Mouse (Mus musculus) heart, adult 18-20 months (tissue): Measurements from ENCODE around the gene Tmbim1. TPM values are rescaled to one million over a fixed set of nuclear protein-coding genes. Genes with fewer than 3 reads are reported as not detected.
"Not testable (repeated sequence)": the region's sequence is repeated elsewhere in the genome, so short reads cannot be mapped to it uniquely, and the experiment has no call there.

Experiments used
- DNase-seq, 2 experiments: peaks; one replicate each; pipeline ENCODE4 v3.0.0; 2021 to 2022; ENCODE audit warnings: mixed read lengths in 1 of 2
- total RNA-seq, 2 experiments: library from RNA; stranded (reverse); gene quantifications; 2 replicates each; pipeline ENCODE4 v1.2.3; 2021

Gene Tmbim1
- total RNA-seq, 2 experiments from 2014 or later = 40.2 to 46.3 TPM

DNA sequence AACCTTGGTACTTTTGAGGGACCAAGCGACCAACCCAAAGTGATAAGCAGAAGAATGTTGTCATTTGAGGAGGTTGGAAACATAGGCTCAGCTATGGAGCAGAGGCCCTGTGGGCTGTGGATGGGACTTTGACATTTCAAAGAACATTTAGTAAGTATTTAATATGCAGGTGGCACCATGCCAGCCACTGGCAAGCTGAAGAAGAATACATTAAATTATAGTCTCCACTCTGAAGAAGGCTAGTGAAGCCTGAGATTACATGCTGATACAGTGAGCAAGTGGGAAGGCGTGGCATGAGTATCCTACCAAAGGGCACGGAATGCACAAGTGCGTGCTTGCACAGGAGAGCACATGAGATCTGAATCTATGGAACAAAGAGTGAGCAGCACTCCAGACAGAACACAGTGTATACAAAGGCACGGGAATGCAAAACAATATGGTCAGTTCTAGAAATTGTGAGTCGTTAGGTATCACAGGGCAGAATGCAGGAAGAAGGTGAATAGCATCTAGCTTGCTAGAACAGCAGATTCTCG is 24.5 kb upstream of the Tmbim1 start:
- no peak for DNase-seq

DNA sequence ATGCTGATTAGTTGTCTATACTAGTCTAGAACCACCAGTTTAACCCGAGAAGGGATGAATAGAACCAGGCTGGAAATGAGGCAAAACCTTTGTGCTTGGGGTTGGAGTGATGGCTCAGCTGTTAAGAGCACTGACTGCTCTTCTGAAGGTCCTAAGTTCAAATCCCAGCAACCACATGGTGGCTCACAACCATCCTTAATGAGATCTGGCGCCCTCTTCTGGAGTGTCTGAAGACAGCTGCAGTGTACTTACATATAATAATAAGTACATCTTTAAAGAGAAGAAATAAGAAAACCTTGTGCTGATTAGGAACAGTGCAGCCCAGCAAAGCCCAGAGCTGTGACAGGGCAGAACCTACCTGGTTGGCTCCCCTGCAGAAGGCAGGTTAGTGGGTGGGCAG is 21.5 kb upstream of the Tmbim1 start:
- DNase-seq = not testable (repeated sequence)

DNA sequence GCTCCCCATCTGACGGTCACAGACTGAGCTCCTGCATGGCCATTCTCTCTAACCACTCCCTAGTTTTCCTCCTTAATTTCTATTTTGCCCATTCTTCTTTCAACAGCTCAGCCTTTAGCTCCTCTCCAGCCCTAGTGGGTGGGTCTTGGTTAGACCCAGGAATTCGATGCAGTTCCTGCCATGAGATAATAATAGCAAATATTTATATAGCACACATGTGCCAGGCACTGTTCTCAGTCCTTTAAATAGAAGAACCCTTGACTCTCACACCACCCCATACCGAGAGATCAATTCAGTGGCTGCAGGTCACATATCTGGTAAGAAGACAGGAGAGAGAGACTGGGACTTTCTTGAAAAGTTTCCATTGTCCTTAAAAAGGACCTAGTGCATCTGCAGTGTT is 16.0 kb upstream of the Tmbim1 start:
- DNase-seq = no peak

DNA sequence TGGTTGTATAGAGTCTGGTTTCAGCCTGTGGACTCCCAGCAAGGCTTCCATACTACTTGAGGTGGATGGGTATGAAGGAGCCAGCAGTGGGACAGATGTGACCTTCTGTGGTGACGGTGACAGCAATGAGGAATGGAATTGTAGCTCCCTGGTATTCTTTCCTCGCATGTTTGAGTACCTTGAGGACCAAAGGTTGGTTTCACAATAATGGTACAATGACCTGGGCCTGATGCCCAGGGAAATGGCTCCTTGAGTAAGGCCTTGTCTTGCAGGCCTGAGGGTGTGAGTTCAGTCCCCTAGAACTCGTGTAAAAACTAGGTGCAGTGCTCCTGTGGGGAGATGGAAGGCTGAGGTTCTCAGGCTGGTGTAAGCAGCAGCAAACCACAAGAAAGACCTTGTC is 13.3 kb upstream of the Tmbim1 start:
- DNase-seq = no peak

DNA sequence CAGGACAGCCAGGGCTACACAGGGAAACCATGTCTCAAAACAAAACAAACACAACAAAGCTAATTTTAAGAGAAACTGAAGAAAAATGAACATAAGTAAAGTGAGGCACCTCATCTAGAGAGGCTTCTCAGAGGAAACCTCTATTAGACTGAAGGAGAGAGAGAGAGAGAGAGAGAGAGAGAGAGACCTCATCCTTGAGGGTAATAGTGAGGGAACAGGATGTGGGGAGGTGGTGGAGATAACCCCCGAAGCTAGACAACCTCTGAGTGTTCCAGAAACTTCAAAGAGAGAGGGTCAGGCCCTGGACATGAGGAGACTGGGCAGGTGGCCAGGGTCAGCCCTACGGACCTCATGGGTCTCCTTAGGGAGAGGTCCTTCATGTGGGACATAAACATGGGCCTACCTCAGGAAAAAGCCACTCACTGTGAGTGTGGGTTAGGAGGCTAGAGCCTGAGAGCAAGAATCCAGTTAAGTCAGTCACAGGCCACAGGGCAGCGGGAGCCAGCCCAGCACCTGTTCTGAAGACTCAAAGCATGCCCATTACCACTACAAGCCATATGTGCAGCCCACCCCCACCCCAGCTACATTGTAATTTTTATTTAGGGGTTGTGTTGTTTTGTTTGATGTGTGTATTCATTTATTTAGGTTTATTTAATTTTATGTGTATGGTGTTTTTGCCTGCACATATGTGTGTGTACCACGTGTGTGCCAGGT is 10.8 kb upstream of the Tmbim1 start:
- no peak for DNase-seq

DNA sequence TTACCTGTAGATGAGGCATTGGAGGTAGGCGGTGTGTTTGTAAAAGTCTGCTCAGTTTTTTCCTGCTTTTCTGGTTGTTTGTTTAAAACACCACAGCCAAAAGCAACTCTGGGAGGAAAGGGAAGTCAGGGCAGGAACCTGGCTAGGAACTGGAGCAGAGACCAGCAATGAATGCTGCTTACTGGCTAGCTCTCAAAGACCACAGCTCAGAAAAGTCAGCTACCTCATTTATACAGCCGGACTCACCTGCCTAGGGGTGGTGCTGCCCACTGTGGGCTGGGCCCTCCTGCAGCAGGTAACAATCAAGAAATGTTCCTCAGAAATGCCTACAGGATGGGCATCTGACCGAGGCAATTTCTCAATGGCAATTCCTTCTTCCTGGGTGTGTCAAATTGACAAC is 9.4 kb upstream of the Tmbim1 start:
- no peak for DNase-seq

DNA sequence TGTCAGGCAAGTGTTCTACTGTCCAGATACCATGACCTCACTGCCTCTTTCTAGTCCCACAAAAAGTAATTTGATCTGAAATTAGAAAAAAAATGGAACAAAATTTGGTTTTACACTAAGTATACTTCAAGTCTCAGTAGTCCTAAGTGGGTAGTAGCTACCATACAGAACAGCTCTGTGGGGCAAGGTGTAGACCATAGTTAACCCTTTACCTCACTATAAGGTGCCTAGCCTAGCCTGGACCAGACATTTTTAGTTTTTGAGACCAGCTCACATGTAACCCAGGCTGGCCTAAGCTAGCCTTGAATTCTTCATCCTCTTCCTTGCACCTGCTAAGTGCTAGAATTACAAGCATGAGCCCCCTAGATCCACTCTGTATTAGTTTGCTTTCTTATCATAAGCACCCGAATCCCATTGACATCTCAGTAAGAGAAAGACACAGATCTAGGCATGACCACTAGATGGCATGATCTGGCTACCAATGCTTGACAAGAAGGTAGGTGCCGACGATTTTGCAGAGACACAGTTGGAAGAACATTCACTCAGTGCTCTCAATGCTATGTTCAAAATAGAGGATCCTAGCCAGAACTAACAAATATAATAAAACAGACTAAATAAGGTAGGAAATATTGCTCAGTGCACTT is 7.7 kb upstream of the Tmbim1 start:
- DNase-seq = peak; percentile 83 to 86

DNA sequence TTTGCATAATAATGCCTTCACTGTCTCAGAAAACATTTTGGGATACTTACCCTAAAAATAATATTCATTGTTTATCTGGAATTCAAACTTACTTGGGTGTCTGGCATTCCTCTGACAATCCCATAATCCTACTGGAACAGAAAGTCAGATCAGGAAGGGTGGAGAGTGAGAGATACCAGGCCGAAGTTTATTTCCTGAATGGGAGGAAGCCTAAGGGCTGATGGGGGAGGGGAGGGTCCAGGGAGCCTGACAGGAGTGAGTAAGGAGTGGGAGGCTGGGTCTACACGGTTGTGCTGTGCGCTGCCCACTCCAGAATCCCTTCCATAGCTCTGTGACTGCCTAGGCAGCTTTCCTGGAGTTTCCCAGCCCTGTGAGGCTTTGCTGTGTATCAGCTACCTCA is 4.3 kb upstream of the Tmbim1 start:
- DNase-seq = peak in 1 of 2 experiments; percentile 48

DNA sequence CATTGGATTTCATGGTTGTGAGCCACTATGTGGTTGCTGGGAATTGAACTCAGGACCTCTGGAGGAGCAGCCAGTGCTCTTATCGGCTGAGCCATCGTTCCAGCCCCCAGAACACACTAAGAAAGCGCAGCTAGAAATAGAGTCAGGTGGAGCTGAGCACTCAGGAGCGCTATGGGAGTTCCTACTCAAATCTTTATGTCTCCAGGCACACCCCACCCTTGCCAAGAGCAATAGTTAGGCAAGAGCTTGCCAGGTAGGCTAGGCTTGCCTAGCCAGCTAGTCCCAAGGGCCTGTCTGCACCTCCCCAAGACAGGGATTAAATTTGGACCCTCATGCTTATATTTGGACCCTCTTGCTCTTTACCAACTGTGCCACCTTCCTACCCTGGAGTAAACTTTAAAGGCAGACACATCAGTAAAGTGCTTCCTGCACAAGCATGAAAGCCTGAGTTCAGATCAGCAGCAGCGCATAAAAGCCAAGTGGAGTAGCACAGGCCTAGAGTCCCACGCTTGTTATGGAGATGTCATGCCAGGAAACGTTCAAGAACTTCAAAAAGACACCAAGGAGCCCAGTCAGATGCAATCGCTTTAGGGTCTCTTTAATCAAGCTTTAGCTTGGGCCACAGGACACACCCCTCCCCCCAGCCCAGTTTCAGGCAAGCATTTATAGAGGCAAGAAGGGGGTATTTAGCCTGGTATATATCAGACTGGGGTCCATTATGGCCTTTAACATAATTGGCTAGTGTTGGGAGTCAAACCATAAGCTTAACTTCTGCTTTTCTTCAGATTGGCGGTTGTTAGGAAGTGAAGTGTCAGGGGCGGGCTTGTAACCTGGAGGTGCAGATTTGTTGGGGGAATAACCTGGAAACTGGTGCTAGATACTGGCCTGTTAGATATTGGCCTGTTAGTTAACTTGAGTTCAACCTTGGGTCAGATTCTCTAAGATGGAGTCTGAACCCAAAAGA is 2.9 kb upstream of the Tmbim1 start:
- no peak for DNase-seq

DNA sequence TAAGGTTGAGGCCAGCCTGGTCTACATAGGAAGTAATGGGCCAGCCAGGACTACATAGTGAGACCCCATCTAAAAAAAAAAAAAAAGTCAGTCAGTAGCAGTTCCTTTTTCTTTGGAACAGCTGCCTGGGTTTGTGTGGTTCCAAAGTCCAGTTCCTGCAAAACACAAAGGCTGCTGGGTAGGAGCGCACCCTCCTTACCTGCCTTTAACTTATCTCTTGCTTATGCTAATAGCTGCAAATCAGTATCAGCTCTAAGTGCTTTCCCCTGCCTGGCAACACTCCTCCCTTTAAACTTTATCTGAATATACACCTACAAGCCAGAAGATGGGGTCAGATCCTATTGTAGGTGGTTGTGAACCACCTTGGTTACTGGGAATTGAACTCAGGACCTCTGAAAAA is 1.7 kb upstream of the Tmbim1 start:
- DNase-seq = no peak

DNA sequence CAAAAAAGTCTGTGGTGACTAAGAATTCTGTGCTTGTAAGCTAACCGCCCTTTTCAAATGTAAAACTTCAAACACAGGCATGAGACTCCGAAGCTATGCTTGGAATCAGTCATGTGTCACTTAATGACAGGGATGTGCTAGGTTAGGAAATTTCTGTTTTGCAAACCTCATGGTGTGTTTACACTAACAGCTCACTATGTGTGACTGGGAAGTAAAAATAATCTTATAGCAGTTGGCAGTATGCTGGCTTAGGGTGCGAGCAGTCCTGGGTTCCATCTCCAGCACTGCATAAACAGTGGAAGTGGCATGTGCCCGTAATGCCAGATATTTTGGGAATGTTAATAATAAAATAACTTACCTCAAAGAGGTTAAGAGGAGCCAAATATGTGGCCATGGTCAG is 476 bp downstream of the Tmbim1 start:
- no peak for DNase-seq

DNA sequence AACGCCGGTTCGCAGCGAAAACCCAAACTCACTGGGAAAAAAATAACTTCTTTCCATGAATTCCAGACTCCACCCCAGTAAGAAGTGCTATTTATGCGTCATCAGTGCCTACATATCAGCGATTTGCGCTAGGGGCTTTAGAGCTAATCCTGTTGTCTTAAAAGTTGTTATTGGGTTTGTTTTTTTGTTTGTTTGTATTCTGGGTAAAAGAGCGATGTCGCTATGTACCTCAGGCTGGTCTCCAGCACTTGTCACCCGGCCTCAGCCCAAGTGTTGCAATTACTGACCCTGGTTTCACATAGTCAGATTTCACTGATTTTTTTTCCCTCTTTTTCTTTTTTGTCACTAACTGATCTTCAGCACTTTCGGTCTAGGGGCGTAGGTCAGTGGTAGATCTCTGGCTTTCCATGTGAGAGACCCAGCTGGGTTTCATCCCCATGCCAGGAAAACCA is 1.1 kb downstream of the Tmbim1 start:
- DNase-seq = no peak

DNA sequence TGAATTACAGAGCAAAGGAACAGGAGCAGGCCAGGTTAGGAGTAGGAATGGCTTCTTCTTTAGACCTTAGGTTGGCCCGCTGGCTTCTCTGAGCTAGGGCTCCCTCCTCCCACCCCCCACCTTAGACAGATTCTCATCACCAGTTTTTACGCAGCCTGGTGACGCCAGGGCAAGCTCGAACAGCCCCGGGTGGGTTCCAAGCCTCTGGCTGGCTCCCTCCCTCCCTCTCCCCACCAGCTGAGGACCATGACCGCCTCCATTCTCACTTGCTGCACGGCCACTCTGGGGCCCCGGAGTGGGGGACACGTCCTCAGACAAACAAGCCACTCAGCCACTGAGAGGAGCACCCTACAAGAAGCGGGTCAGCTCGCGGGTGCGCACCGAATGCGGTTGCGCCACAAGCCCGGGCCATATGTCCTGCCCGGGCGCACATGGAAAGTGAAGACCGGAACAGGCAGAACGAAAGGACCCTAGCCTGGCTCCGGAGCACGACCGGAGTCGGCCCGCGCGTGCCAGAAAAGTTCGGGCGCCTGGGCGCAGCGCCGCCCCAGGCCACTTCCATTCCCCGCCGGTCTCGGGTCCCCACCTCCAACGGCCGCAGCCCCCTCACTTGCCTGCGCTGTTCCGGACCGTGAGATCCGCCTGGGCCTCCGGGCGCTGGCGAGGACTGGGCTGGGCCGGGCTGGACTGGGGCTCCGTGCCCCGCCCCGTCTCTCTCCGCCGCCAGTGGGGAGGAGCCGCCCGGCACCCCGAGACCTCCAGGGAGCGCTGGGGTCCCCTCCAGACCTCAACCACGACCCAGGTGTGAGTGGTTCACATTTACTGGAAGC is 1.7 kb downstream of the Tmbim1 start:
- DNase-seq = peak; percentile 90 to 92

DNA sequence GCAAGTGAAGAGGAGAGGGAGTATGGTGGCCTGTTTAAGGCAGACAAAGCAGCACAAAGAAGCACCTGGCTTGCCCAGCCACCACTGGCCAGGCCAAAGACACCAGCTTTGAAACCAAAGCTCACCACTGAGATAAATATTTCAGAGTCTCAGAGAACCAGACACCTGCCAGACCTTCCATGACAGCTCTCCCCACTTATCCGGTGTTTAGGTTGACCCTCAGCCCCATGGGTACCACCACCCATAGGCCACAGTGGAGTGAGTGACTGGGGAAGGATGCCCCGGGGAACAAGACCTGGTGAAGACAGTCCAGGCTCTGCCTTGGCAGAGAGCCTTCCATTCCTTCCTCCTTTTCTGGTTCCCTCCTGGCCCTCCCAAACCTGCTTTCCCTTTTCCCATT is 2.6 kb downstream of the Tmbim1 start:
- peak in 1 of 2 experiments; percentile 52 for DNase-seq

DNA sequence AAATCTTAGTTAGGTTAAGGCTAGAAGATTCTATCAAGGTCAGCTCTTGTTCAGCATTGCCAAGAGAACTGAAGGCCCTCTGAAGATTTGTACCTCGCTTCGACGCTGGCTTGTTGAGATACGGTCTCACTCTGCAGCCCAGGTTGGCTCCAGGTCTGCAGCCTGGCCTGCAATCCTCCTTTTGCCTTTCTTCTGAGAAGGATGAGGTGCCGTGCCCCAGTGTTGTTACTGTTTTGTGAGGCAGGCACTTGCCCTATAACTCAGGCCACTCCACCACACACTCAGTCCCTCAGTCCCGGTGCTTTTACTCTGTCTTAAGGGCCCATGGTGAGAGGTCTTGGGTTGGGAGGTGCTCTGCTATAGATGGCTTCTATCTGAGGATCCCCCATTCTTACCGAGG is 3.2 kb downstream of the Tmbim1 start:
- DNase-seq = no peak

DNA sequence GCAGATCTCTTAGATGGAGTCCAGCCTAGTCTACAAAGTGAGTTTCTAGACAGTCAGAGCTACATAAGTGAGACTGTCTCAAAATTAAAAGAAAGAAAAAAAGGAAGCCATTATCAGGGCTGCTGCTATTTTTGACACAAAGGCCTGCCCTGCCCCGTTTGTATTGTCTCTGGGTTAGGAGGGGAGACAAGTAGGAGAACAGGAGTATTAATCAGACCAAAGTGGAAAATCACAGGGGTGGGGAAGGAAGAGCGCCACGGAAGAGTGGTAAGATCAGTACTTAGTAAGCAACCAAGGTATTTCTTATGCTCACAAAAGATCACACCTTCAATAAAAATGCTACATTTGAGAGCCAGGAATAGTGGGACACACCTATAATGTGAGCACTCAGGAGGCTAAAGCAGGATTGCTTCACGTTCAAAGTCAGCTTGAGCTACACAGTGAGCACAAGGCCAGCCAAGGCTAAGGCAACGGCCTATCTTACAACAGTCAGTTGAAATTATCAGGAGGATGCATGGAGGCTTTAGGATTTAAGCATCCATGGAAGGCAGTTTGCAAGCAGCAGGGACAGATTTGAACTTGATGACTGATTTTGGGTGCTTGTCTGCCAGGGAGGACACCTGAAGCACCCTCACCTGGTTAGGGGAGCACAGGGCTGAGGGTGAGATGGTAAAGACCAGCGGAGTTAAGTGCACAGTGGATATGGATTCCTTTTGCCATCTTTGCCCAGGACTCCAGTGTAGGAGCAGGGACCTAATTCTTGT is 4.9 kb downstream of the Tmbim1 start:
- peak; percentile 60 to 61 for DNase-seq

DNA sequence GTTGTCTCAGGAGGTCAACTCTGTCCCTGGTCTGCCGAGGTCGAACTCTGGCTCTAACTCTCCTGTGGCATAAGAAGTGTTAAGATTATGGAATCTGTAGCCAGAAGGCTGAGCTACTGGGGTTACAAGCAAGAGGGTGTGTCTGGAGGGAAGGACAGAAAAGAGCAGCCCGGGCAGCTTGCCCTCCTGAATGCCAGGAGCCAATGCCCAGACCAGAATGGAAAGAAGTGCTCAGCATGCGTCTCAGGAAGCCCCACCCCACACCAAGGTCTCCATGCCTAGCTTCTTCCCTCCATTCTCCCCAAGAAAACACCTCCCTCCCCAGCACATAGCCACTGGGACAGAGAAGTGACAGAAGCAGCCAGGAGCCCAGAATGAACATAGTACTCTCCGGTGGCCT is 6.4 kb downstream of the Tmbim1 start:
- DNase-seq = peak; percentile 77 to 79

DNA sequence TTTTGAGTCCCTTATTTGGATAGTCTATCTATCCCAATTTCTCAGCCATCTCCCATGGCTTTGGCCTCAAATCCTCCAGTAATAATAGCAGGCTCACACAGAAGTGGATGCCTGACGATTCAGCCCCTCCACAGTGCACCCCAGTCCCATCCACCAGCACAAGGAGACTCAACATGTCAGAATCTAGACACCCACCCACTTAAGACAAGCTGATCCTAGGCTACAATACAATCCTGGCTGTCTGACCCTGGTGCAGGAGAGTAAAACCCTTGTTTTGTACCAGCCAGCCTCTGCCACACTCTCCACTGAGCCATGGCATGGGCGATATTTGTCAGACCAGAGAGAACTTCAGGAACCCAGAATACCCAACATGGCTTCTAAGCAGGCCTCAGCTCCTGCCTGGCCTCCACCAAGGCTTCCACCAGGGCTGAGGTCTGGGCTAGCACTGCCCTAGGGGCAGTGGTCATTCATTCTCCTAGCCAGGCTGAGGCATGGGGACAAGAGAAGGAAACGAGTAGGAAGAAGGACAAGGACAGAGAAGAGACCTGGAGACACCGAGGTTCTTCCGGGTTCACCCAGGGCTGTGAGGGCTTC is 7.2 kb downstream of the Tmbim1 start:
- no peak for DNase-seq

DNA sequence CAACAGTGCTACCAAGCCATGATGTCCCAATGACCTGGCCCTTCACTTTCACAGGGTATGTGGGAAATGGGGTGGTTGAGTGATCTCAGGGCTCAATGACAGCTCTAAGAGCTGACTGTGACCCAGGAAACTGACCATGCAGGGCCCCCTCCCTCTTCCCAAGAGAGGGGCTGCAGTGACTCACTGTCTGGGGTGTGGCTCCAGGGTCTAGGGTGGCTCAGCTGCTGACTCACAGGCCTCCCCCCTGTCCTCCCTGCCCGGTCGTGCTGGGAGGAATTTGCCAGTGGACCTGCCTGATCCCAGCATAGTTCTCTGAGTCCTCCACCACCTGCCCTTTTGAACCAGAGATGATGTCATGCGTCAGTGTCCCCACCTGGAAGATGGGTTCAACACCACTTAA is 8.2 kb downstream of the Tmbim1 start:
- DNase-seq = peak; percentile 60 to 80

DNA sequence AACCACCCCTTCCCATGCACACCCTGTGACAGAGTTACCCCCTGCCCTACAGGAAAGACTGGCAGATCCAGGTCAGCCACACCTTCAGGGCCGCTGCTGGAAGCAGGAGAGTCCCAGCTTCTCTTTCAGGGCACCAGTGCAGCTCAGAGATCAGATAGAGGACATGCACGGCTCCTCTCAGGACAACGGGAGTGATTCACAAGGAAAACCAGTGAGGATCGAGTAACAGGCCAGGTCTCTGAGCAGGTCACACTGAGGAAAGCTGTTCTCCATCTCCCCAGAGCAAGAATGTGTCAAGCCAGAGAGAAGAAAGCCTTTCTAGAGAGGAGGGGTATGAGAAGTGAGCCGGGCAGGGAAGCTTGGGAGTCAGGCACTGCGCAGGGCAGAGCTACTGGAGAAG is 8.9 kb downstream of the Tmbim1 start:
- DNase-seq = peak in 1 of 2 experiments; percentile 61
